Mouse (Mus musculus) cerebellum, postnatal 10 days (tissue): ENCODE data around the gene Ets2.
"Not testable (repeated sequence)": the region's sequence is repeated elsewhere in the genome, so short reads cannot be mapped to it uniquely, and the experiment has no call there.

Experiments
- DNase-seq, 2 experiments: peaks; one replicate each; pipeline ENCODE4 v3.0.0; 2021; ENCODE audit warnings: mixed read lengths in 2 of 2

The Ets2 gene

DNA sequence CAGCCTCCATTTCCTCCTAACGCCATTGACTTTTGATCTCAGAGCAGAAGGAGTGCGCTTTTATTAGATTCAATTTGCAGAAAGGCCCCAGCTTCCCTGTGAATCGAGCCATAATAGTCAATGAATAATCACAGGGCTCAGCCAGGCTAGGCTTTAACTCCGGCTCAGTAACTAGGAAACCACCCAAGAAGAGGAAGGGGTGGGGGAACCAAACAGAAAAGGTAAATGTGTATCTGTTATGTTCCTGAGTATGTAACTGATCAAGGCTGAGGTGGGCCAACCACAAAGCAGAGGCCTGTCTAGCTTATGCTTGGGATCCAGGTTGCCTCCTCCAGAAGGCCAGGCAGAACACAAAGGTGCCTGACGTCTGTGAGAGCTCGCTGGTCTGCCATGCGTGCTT is 1.7 kb upstream of the Ets2 start:
- no peak for DNase-seq

DNA sequence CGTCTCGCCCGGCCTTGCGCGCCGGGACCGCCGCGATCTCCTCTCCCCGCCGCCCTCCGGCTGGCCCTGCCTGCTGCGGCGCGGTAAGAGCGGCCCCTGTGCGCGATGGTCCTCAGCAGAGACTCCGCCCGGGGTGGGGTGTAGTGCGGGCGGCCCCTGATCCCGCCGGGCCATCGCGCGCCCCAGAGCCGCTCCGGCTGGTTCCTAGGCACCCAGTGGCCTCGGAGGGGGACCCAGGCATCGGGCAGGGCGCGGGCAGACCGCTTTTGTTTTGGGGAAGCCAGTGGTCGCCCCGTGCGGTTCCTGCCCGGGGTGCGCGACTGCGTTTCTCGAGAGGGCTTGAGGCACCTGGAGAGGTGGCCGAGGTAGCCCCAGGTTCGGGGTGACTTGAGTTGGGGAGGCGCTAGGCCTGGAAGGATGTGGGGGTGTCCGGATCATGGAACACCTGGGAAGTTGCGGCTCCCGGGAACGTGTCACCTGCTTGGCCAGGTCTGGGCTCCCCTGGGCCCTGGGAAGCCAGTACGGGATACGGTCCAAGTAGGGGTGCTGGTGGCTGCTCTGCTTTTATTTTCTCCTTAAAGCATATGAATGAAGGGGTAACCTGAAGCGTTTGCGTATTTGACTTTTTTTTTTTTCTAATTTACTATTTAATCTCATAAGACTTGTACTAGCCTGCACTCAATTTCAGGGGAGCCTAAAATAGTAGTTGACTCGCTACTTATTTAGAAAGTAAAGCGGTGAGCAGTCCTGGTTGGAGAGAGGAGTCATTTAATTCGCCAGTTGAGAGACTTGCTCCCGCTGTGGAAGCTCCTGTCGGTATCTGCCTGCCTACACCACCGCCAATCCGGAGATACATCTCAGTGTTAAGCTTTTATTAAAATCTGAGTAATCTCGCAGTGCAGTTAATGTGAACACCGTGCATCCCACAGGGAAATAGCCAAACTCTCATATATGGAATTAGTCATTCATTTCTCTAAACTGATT is 979 bp downstream of the Ets2 start:
- peak; percentile 52 to 63 for DNase-seq

DNA sequence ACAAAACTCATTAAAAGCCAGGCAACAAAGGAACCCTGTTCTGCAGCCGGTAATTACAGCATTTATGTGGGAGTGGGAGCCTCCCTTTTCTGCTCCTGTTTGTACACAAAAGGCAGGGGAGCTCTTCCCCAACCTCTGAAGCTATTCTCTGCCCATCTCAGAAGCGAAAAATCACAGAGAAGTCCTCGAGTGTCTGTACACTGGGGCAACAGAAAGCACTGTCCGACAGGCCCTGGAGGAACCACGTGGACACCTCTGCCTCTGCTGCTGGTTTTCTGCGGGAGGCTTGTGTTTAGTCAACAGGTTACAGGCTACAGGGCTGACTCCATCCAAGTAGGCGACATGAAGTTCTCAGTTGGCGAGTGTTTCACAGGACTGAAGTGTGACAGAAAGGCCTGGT is 2.1 kb downstream of the Ets2 start:
- DNase-seq, result no peak

DNA sequence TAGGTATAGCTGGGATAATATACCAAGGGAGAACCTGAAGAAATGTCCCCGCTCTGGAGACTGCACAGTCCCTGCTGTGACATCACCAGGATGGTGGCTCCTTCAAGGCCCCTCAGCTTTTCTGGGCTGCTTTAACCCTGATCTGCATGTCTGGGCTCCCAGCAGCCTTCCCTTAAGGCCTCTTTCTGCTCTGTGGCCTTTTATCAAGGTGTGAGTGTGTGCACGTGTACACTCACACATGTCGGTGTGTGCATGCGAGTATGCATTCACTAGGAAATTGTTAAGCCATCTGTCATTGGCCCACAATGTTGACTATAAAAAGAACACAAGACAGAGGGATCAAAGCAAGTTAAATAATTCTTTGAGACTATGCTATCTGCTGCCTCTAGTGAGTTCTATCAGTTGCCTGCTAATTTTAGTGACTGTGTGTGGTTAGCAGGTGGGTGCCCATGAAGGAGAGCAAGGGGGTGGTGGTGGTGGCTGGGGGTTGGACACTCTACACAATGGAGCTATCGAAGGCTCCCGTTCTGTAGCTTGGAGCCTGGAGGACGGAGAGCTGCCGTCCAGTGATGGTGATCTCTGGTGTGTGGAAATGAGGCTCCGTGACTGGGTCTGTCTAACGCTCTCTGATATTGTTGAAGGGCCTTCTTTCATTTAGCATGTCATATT is 2.9 kb downstream of the Ets2 start:
- no peak for DNase-seq

DNA sequence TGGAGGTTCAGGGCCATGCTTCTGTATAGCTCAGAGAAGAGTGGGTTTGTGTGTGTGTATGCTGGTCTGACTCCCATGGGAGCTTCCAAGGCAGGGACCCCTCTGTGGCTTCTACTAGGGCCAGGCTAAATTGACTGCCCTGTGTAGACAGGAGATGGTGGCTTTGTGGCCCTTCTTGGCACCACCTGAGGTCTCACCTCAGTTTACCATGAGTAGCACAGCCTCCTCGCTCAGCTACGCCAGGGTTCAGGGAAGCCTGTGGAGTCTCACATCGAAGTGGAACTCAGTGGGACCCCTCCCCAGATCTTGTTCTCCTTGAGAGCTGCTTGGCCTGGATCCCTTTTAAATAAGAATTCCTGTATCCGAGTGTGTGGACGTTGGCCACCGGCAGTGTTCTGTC is 3.9 kb downstream of the Ets2 start:
- DNase-seq, result no peak

DNA sequence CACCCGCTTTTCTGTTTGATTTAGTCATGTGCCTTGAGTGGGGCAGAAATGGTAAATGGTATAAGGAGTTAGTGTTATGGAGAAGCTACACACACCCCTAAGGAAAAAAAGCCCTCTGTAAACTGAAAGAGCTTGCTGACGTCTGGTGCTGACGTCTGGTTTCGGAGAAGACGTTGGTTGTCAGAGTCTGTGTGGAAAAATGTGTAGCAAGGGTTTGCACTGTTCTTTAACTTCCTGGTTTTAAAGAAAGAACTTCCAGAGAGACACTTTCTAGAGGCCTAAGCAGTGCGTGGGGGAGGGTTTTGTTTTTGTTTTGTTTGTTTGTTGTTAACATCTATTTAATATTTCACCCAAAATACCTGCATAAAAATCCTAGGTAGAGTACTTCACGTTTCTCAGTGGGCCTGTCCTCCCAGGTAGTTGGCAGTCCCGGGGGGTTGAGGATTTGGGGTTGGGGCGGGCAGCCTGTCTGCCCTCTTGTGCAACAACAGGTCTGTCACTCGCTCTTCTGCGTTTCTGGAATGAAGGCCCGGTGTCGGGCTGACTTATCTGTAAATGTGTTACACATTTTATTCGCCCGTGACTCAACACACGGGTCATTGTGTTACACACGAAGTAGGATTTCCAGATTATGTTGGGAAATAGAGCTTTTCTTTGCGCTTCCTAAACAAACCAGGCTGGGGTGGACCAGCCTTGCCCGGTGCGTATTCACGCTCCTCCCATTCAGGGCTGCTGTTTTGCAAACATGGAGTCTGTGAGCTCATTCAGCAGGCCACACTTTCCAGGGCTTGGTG is 6.5 kb downstream of the Ets2 start:
- DNase-seq, result no peak

DNA sequence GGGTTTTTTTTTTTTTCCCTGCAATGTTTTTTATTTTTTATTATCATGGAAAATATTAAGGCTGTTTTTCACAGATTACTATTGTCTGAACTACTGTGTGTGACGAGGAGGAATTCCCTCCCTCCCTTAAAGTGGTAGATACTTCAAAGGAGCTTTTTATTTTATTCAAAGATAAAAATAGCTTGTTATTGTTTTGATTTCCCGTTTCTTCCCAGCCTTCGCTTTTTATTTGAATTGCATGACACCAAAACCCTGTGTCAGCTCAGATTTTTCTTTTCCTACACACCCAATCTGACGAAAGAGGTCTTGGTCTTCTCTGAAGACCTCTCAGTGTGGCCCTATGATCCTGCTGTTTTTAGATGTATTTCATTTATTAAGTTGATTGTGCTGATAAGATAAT is 7.3 kb downstream of the Ets2 start:
- no peak for DNase-seq

DNA sequence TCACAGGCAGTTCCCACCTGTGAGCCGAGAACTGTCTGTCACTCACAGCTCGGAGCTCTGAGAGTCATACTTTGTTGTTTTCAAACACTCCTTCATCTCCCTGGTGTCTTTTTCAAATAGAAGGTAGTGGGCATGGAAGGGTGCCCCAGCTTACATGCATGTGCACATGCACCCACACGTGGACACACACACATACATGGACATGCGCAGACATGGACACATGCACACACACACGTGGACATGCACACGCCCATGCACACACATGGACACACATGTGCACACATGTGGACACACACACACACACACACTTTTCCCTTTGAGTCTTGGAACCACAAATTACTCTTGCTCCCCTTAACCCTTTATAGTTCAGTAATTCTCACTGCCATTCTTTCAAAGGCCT is 8.3 kb downstream of the Ets2 start:
- DNase-seq, result no peak

DNA sequence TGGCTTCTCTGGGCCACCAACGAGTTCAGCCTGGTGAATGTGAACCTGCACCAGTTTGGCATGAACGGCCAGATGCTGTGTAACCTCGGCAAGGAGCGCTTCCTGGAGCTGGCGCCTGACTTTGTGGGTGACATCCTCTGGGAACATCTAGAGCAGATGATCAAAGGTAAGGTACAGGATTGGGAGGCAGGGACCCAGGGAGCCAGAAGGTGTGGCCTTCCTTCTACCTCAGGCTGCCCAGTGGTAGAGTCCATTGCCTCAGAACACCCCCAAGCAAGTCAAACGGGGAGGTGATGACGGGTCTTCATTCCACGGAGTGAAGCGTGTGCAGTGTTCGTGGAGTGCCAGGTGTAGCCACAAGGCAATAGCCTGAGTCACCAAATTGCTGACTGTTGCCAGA is 10.2 kb downstream of the Ets2 start:
- DNase-seq, result no peak

DNA sequence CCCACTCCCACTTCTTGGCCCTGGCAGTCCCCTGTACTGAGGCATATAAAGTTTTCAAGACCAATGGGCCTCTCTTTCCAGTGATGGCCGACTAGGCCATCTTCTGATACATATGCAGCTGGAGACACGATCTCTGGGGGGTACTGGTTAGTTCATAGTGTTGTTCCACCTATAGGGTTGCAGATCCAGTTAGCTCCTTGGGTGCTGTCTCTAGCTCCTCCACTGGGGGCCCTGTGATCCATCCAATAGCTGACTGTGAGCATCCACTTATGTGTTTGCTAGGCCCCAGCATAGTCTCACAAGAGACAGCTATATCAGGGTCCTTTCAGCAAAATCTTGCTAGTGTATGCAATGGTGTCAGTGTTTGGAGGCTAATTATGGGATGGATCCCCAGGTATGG is 11.2 kb downstream of the Ets2 start:
- not testable (repeated sequence) for DNase-seq

DNA sequence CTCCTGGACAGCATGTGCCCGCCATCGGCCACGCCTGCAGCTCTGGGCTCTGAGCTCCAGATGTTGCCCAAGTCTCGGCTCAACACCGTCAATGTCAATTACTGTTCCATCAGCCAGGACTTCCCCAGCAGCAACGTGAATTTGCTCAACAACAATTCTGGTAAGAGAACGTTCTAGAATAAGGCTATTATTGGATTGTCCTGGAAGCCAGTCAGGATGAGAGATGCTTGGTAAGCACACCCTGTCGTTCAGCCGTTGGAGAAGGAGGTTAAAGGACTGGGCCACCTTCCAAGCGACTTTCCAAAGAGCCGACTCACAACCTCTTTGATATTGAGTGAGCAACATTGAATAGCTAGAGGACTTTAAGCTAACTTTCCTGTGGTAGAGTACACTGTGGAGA is 13.2 kb downstream of the Ets2 start:
- no peak for DNase-seq

DNA sequence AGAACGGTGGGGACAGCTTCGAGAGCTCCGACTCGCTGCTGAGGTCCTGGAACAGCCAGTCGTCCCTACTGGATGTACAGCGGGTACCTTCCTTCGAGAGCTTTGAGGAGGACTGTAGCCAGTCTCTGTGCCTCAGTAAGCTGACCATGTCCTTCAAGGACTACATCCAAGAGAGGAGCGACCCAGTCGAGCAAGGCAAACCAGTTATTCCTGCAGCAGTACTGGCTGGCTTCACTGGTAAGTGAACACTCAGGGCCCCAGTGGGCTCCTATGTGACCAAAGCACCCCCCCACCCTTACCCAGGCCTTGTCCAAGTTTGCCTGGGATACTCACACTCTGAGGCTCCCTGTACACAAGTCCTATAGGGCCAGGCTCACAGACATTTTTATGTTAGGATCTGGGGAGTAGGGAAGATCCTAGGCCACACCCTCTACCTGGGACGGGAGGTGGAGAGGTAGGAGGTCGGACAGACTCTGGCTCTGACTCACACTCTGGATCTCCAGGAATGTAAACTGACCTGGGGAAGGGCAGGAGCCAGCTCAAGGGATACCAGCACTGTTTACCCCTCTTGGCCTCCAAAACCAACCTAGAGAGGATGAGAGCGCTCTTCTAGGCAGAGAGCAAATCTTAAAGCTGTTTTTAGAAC is 14.3 kb downstream of the Ets2 start:
- DNase-seq, result no peak

DNA sequence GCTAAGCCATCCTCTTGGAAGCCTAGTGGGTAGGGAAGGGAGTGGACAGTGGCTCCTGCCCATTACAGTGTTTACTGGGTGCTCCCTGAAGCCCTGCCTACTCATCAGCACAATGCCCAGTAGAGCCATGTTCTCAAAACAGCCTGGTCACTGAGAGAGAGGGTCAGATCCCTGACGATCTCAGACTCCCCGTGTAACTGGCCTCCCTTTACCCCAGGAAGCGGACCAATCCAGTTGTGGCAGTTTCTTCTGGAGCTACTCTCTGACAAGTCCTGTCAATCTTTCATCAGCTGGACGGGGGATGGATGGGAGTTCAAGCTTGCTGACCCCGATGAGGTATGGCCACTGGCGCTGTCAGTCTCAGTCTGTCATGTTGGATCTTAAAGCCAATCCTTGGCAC is 15.8 kb downstream of the Ets2 start:
- no peak for DNase-seq

DNA sequence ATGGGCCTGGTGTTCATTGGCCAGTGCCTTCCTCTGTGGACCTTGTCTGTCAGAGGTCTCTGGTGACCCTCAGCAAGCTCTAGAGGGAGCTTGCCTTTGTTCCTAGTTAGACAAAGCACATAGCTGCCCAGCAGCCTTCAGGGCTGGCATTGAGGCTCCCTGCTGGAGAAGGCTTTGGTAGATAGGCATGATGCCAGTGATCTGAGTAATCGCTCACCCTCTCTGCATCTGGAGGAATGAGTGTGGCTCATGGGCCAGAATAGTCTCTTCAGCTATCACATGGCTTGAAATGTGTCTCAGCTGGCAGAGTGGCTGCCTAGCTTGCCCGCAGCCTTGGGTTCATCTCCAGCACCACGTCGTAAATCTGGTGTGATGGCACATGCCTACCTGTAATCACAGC is 16.2 kb downstream of the Ets2 start:
- DNase-seq, result no peak

DNA sequence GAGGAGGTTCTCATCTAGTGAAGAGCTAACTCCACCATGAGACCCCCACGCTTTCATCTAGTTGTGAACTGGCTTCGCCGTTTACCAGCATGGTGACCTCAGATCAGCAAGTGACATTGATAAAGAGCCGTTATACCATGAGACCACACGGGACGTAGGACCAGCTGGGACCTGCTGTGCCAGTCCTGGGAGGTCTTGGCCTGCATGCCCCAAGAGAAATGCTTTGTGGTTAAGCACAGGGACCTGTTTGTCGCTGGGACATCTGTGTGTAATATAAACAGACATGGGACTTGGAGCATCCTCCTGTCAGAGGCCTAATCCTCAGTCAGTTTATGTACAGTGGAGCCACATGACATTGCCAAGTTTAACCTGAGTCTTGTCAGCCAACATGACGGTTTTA is 18.7 kb downstream of the Ets2 start:
- DNase-seq, result no peak

DNA sequence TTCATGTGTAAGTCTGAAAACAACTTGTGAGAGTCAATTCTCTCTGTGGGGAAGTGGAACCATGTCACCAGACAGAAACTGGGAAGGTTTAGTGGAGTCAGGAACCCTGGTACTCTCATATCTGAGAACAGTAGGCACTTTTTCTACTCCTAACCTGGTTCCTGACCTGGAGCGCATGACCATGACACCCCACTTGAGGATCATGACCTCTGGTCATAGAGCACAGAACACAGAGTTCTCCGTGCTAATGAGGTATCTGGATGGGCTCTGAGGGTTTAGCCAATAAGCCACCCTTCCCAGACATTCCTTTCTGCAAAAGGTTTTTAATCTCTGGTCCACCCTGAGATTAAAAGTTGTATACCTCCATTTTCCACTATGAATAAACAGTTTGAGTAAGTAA is 22.4 kb downstream of the Ets2 start:
- DNase-seq, result no peak

DNA sequence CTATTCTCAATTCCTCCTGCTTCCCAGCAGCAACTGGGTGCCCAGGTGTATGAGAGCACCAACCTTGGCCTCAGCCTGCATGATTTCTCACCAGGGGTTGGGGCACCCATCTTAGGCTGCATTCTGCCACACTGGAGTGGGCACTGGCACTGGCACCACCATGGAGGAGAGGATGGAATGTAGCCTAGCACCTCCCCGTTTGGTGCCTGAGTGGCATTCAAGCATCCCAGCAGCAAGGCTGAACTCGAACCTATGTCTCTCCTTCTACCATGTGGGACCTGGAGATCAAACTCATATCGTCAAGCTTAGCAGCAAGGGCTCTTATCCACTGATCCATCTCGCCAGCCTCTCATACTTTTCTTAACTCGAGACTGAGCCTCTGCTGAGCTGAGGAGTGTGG is 22.9 kb downstream of the Ets2 start:
- no peak for DNase-seq

DNA sequence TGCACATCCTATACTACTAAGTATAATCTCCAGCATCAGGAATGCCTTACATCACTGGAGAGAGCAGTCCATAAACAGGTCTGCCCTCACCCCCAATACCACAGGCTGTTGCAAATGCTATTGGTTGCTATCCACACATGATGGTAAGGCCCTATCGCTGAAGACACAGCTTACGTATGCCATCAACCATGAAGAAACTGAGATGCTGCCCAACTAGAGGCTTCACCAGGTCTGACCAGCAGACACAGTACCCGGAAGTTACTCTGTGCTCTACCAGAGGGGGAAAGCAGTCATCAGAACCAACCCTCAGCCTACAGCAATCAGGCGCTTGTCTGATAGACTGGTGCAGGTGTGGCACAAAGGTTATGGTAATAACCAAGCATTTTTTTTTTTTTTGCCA is 24.9 kb downstream of the Ets2 start:
- DNase-seq, result no peak

DNA sequence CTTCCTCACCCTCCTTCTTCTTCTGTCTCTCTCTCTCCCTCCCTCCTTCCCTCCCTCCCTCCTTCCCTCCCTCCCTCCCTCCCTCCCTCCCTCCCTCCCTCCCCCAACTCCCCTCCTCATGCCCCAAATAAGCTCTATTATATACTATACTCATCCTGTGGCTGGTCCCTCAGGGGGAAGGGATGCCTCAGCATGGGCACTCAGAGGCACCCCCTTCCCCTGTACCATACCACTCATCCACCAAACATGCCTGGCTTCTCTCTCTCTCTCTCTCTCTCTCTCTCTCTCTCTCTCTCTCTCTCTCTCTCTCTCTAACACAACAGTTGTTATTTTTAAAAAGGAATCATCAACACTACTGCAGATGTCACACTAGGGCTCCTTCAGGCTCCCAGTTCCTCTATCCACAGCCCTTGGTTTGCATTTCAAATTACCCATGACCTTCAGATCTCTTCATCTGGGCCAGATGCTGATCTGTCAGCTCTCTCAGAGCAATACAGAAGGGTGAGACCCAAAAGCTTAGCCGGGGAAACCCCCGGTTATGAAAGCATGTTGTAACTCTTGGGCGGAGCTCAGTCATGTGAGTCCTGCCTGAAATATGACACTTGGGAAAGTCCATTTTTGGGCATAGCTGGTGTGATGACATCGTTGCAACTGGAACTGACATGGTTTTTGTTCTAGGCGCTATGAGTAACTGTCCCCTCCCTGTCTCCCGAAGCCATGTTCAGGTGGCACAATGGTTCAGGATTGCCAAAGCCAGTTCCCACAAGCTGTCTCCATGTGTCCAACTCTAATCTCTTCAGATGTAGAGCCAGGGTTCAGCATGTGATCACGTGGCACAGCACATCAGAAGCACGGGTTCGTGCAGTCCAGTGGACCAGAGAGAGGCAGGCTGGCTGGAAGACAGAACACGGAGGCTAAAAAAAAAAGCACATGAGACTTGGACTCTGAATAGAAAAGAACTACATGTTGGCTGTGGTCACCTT is 26.9 kb downstream of the Ets2 start:
- peak; percentile 17 to 21 for DNase-seq

DNA sequence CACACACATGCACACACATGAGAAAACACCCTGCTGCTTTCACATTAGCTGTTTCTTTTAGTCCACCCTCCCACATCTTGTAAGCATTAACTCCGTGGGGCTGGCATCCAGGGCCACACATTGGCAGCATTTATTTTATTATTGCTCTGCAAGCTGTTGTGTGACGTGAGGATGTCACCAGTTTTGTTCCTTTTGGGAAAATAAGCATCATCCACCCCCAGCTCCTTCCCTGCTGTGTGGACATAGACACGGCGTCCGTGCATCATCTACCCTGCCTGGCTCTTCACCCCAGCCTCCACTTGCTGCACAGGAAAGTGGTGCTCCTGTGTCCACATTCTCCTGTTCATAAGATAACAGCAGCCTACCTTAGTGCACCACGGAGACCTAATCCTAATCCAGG is 27.9 kb downstream of the Ets2 start:
- DNase-seq, result no peak

DNA sequence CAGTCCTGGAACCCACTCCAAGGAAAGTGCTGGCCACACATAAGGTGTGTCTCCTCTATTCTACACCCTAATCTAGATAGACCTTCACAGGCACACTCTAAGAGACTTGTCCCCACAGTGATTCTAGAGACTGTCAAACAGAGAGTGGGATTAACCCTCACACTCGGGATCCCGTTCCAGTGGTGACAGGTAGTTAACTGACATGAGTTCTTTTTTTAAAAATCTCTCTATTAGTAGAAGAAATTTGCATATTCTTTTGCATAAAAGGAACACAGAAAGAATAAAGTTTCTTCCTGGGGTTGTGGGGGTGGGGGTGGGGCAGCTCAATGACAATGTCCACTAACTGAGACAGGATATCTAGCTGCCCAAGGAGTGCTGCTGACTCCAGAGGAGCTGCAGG is 32.9 kb downstream of the Ets2 start:
- DNase-seq, result no peak

DNA sequence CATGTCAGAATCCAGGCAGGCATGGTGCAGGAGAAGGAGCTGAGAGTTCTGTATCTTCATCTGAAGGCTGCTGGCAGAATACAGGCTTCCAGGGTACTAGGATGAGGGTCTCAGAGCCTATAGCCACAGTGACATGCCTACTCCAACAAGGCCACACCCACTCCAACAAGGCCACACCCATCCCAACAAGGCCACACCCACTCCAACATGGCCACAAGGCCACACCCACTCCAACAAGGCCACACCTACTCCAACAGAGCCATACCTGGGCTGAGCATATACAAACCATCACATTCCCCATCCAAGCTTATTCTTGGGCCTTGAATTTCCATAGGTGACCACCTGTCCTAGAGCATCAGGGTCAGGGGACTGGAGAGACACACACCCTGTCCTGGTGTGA is 34.2 kb downstream of the Ets2 start:
- no peak for DNase-seq
